Mouse (Mus musculus): ENCODE measurements around the gene Cfap299.

GRCm38 (mm10) chr5:98477261-98477660 is 148.2 kb downstream of the Cfap299 start:
- TF ChIP-seq GATA1 (IDR thresholded peaks at IDR 0.05; ENCODE audit: low read length): no peak
- no peak for TF ChIP-seq TAL1 (IDR thresholded peaks at IDR 0.05; ENCODE audit: low read length)
